Mouse (Mus musculus) lung, postnatal 0 days (tissue): ENCODE data around the gene Eme1. TPM values are rescaled to one million over a fixed set of nuclear protein-coding genes. Genes with fewer than 3 reads are reported as not detected.
"Not testable (repeated sequence)": the region's sequence is repeated elsewhere in the genome, so short reads cannot be mapped to it uniquely, and the experiment has no call there.

ENCODE experiments used
- ATAC-seq: fragments of 200-750 bp; cut with Nextera tagmentation; 2 replicates; pipeline ENCODE4 v1.8.0; 2017; ENCODE audit warnings: moderate library complexity
- DNase-seq: peaks from one replicate; pipeline ENCODE4 v3.0.0-alpha.2; 2016; ENCODE audit warnings: low spot score
- H3K27ac ChIP-seq: fragments of 300-500 bp; sonication (generic); 2 replicates; pipeline ENCODE4 v1.5.1; 2014; ENCODE audit warnings: antibody characterized with exemption, mild to moderate bottlenecking, low read length, mixed read lengths
- H3K27me3 ChIP-seq: fragments of 300-500 bp; sonication (generic); replicated peaks from 2 replicates; pipeline ENCODE4 v1.6.1; 2014; ENCODE audit warnings: low read length, mixed read lengths; ENCODE audit not compliant: insufficient read depth
- H3K36me3 ChIP-seq: fragments of 300-500 bp; sonication (generic); 2 replicates; pipeline ENCODE4 v1.6.1; 2014; ENCODE audit warnings: low read length, mixed read lengths; ENCODE audit not compliant: insufficient read depth
- H3K4me1 ChIP-seq: fragments of 300-500 bp; sonication (generic); 2 replicates; pipeline ENCODE4 v1.6.1; 2014; ENCODE audit warnings: antibody characterized with exemption, low read depth, low read length, mixed read lengths; ENCODE audit not compliant: insufficient read depth
- H3K4me2 ChIP-seq: fragments of 300-500 bp; sonication (generic); replicated peaks from 2 replicates; pipeline ENCODE4 v1.6.1; 2014; ENCODE audit warnings: low read depth, mild to moderate bottlenecking, low read length, moderate library complexity, mixed read lengths
- H3K4me3 ChIP-seq: fragments of 300-500 bp; sonication (generic); 2 replicates; pipeline ENCODE4 v1.5.1; 2014; ENCODE audit warnings: low read depth, low read length
- H3K9ac ChIP-seq: fragments of 300-500 bp; sonication (generic); replicated peaks from 2 replicates; pipeline ENCODE4 v1.6.1; 2014; ENCODE audit warnings: low read depth, mild to moderate bottlenecking
- H3K9me3 ChIP-seq: fragments of 300-500 bp; sonication (generic); 2 replicates; pipeline ENCODE4 v1.6.1; 2016; ENCODE audit warnings: low read length, mixed read lengths
- CTCF ChIP-seq: IDR thresholded peaks from 2 replicates; pipeline ENCODE4 v1.5.1; 2016; ENCODE audit warnings: antibody characterized with exemption, mild to moderate bottlenecking
- EP300 ChIP-seq: IDR thresholded peaks from 2 replicates; pipeline ENCODE4 v1.6.1; 2016; ENCODE audit warnings: antibody characterized with exemption, mild to moderate bottlenecking, control low read depth
- WGBS: fragments of 180-500 bp; shearing (Covaris S2); extraction: QIAGEN DNeasy Blood & Tissue Kit; methylation state at CpG from one replicate; pipeline ENCODE4 v1.1.7; 2014; 5-methylcytosine and 5-hydroxymethylcytosine counted together
- polyA plus RNA-seq: library from polyadenylated mRNA; unstranded; fragments of >200 nt; fragmentation: Nextera tagmentation; extraction: Ambion mirVana; gene quantifications from 2 replicates; pipeline ENCODE4 v1.2.1, GENCODE M21; 2015

Eme1 gene
- polyA plus RNA-seq, 1 experiment from 2014 or later, result 0.87 TPM

GRCm38 (mm10) chr11:94652973-94653372 lies 791 bp downstream of the Eme1 start:
- ATAC-seq, result no peak
- 44% methylated on average over 8 of the region's 8 CpGs for WGBS
- no peaks in the 10 kb centered on the region for H3K9me3 ChIP-seq
- 0 out of 2 replicates have a peak, but pooled peaks cover 5% of the 10 kb centered on the region for H3K36me3 ChIP-seq
- TF ChIP-seq CTCF (no peak), EP300 (no peak)
- no peaks in the 10 kb centered on the region for H3K27me3 ChIP-seq
- no peak overlapping the region for H3K27ac ChIP-seq
- no peak for DNase-seq
- H3K4me3 ChIP-seq, result no peak overlapping the region
- H3K4me2 ChIP-seq, result peak overlapping the region; percentile 75; the same call in 1 of the 2 replicates
- peaks cover 3% of the 10 kb centered on the region; the same call in 1 of the 2 replicates for H3K4me1 ChIP-seq
- no peak overlapping the region for H3K9ac ChIP-seq

- WGBS, result 94% methylated on average over 5 of the region's 7 CpGs
- H3K4me2 ChIP-seq, ATAC-seq, H3K9ac ChIP-seq, H3K9me3 ChIP-seq, H3K4me1 ChIP-seq, H3K4me3 ChIP-seq, H3K27ac ChIP-seq, H3K36me3 ChIP-seq, DNase-seq, H3K27me3 ChIP-seq: not testable (repeated sequence)
These were observed 2.5 kb downstream of the Eme1 start for GRCm38 (mm10) chr11:94651241-94651640.

GRCm38 (mm10) chr11:94646457-94646856 lies 7.3 kb downstream of the Eme1 start:
- TF ChIP-seq CTCF, result no peak
- no peak for TF ChIP-seq EP300
- Histone ChIP-seq H3K4me2 (no peak overlapping the region), H3K36me3 (peaks cover 27% of the 10 kb centered on the region), H3K4me1 (no peaks in the 10 kb centered on the region), H3K27me3 (no peaks in the 10 kb centered on the region), H3K9ac (no peak overlapping the region), H3K27ac (no peak overlapping the region), H3K9me3 (no peaks in the 10 kb centered on the region), H3K4me3 (no peak overlapping the region)
- WGBS, result 94% methylated on average over 4 of the region's 4 CpGs
- no peak for DNase-seq
- ATAC-seq, result no peak

- H3K9me3 ChIP-seq, result no peaks in the 10 kb centered on the region
- no peak overlapping the region for H3K27ac ChIP-seq
- no peak overlapping the region for H3K9ac ChIP-seq
- peaks cover 34% of the 10 kb centered on the region for H3K36me3 ChIP-seq
- no peaks in the 10 kb centered on the region for H3K27me3 ChIP-seq
- TF ChIP-seq EP300 (no peak), CTCF (no peak)
- no peaks in the 10 kb centered on the region for H3K4me1 ChIP-seq
- no peak for DNase-seq
- H3K4me3 ChIP-seq, result no peak overlapping the region
- ATAC-seq, result no peak
- H3K4me2 ChIP-seq, result no peak overlapping the region
- 89% methylated on average over 8 of the region's 8 CpGs for WGBS
These were observed 9.1 kb downstream of the Eme1 start for GRCm38 (mm10) chr11:94644461-94645219.

- no peak for DNase-seq
- ATAC-seq, result no peak
- H3K4me3 ChIP-seq, result no peak overlapping the region
- no peaks in the 10 kb centered on the region for H3K9me3 ChIP-seq
- no peak overlapping the region for H3K27ac ChIP-seq
- 85% methylated on average over 5 of the region's 5 CpGs for WGBS
- no peaks in the 10 kb centered on the region for H3K4me1 ChIP-seq
- no peak for TF ChIP-seq CTCF
- TF ChIP-seq EP300, result no peak
- H3K36me3 ChIP-seq, result peaks cover 59% of the 10 kb centered on the region
- no peak overlapping the region for H3K9ac ChIP-seq
- H3K4me2 ChIP-seq, result no peak overlapping the region
- H3K27me3 ChIP-seq, result no peaks in the 10 kb centered on the region
These were observed 19.3 kb downstream of the Eme1 start for GRCm38 (mm10) chr11:94634431-94634830.

- no peak overlapping the region for H3K4me3 ChIP-seq
- no peaks in the 10 kb centered on the region for H3K9me3 ChIP-seq
- no peaks in the 10 kb centered on the region for H3K27me3 ChIP-seq
- no peak overlapping the region for H3K27ac ChIP-seq
- TF ChIP-seq CTCF, result no peak
- TF ChIP-seq EP300, result no peak
- H3K4me1 ChIP-seq, result no peaks in the 10 kb centered on the region
- no peak for DNase-seq
- WGBS, result 85% methylated on average over 8 of the region's 8 CpGs
- ATAC-seq, result no peak
- peaks cover 45% of the 10 kb centered on the region for H3K36me3 ChIP-seq
- H3K9ac ChIP-seq, result no peak overlapping the region
- H3K4me2 ChIP-seq, result no peak overlapping the region
These were observed 20.8 kb downstream of the Eme1 start for GRCm38 (mm10) chr11:94632988-94633387.
